Mouse (Mus musculus) erythroblast, adult 5-6 weeks (primary cell): ENCODE results near the gene Gpr135. TPM values are rescaled to one million over a fixed set of nuclear protein-coding genes. Genes with fewer than 3 reads are reported as not detected.

Source experiments
- ATAC-seq: replicated peaks from 2 replicates; pipeline ENCODE4 v1.8.0; 2016; ENCODE audit warnings: moderate number of reproducible peaks, mild to moderate bottlenecking, moderate TSS enrichment, inconsistent platforms; ENCODE audit not compliant: poor library complexity, low FRiP score, severe bottlenecking
- total RNA-seq, 2 experiments: library from RNA; stranded (forward) in 1 of 2; stranded (reverse) in 1 of 2; fragments of 150-400 nt in 1 of 2; fragments of 200-764, 138-1000 nt in 1 of 2; gene quantifications; 2 replicates each; pipeline versions ENCODE4 v1.2.3 to v1.2.4; 2015 to 2017; ENCODE audit warnings: low replicate concordance in 2 of 2

The Gpr135 gene
- total RNA-seq (2015; ENCODE audit: low replicate concordance) (not detected in 2 replicates), total RNA-seq (2017; ENCODE audit: low replicate concordance) (not detected in 2 replicates)

DNA sequence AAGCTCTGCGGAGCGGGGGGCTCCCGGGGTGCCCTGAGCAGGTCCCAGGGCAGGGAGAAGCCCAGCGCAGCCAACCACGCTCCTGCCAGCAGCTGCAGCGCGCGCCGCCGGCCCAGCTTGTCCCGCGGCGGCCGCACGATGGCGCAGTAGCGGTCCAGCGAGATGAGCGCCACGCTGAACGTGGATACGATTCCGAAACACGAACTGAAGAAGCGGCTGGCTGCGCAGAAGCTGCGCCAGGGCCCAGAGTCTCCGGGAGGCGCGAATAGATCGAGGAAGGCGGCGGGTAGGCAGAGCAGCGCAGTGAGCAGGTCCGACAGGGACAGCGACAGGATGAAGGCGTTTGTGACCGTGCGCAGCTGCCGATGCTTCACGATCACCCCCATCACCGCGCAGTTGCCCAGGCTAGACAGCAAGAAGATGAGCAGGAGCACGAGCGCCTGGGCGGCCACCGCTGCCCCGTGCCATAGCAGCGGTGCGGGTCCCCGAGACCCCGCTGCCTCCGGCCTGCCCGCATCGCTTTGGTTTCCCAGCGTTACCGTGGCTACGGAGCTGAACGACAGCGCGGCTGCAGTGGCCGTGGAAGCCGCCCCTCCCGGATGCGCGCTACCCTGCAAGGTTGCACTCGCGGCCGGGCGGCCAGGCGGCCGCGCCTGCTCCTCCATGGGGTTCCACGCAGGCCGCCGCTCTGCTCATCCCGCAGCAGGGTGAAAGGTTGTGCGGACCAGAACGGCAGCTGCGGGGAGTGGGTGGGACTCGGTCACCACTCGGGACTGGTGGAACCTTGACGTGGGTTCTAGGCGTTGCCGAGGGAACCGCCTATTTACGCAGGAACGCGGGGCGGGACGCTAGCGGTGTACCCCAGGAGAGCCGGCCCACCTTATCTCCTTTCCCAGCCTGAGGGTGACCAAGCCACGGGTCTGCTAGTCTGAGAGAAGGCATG is at the start of gene Gpr135:
Gpr135 (minus strand) TSS at position 799 of the 943 bp plus-strand sequence.
- ATAC-seq: no peak

GRCm38 (mm10) chr12:72115686-72116345 is 44.9 kb upstream of the Gpr135 start:
- ATAC-seq: no peak

- no peak for ATAC-seq
Measured at GRCm38 (mm10) chr12:72115126-72115525, 44.2 kb upstream of the Gpr135 start.

GRCm38 (mm10) chr12:72104525-72105281 is 33.8 kb upstream of the Gpr135 start:
- ATAC-seq: no peak

DNA sequence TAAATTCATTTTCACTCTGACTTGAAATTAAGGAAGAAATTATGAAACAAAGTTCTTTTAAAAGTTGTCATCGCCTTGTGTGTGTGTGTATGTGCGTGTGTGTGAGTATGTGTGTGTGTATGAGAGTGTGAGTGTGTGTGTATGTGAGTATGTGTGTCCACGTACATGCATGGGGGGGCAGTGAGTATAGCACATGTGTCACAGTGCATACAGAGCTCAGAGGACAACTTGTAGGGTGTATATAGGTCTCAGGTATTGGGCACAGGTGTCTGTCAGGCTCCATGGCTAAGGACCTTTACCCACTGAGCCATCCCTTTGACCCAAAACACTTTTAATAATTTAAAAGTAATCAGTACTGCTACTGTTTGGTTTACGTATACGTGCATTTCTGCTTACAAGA is 33.1 kb upstream of the Gpr135 start:
- ATAC-seq: no peak

DNA sequence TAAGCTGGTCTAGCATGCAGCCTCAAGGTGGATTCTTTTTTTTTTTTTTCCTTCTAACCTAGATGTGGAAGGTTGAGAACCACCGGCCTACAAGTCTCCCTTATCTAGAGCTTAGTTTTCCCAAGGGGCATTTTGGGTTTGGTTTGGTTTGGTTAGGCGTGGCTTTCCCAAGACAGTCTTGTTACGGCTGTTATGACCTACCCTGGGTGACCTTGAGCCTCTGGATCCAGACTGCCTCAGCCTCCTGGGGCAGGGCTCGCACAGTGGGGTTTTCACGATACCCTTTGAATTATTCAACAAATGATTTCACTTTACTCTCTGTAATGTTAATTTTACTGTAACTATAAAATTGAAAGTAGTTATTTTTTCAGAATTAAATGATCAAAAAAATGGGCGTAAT is 31.9 kb upstream of the Gpr135 start:
- ATAC-seq: no peak

- ATAC-seq: no peak
Measured at GRCm38 (mm10) chr12:72096966-72097365, 26.0 kb upstream of the Gpr135 start.

GRCm38 (mm10) chr12:72089802-72090201 is 18.9 kb upstream of the Gpr135 start:
- no peak for ATAC-seq

DNA sequence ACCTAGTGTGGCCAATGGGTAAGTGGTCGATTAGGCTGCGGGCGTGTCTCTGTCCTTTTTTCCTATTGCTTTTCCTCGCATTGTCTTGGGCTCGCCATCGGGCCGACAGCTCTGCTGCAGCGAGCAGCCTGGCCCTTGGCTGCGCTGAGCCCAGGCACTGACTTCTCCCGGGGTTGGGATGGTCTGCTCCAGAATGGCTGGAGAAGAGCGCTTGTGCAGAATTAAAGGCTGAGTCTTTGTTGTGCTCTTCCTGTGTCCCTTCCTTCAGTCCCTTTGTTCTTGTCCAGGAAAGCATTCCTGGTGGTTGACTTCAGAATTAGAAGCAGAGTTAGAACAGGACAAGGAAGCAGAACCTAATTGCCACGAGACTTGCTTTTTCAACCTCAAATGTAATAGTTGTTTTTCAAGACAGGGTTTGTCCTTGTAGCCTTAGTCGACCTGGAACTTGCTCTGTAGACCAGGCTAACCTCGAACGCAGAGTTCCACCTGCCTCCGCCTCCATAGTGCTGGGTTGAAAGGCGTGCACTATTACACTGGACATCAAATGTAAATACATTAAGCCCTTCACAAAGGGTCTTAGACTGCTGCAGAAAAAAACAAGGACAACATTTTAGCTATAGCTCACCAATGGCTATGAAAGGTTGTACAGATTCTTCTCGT is 15.4 kb upstream of the Gpr135 start:
- ATAC-seq: peak; percentile 50

GRCm38 (mm10) chr12:72085329-72086165 is 14.6 kb upstream of the Gpr135 start, which contains the start of the genes L3hypdh and Jkamp:
Gene L3hypdh, minus strand, starts transcription at chr12:72085439.
Gene Jkamp, plus strand, starts transcription at chr12:72085589.
- peak; percentile 91 for ATAC-seq

DNA sequence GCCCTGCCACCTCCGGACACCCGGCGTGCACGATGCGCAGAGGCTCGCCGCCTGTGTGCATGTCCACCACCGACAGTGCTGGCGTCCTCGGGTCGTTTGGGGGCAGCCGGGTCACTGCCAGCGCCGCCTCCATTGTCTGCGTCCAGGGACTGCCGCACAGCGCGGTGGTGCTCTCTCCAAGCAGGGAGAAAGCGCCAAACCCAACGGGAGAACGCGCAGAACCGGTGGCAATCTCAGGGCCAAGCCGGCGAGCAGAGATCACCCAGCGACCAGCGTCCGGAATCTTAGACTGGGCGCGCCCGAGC is 14.1 kb upstream of the Gpr135 start:
- ATAC-seq: peak; percentile 7; the same call in 1 of the 2 replicates

- no peak for ATAC-seq
Measured at GRCm38 (mm10) chr12:72084261-72085023, 13.5 kb upstream of the Gpr135 start.

GRCm38 (mm10) chr12:72083265-72083664 is 12.3 kb upstream of the Gpr135 start:
- no peak for ATAC-seq

DNA sequence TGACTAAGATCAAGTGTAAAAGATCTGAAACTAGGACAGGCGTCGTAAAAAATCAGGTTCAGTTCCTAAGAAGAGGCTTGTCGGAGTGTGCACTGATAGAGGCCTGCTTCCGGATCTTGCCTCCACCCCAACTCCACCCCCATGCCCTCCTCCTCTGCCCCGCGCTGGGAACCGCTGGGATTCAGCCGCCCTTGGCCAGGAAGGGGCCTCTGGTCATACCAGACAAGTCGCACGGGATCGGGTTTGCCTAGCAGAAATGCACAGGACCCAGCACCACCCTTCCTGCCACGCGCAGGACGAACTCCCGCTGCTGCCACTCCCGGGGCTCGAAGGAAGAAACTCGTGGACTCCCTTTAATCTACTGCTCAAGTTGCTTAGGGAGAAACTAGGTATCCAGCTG is 11.4 kb upstream of the Gpr135 start:
- no peak for ATAC-seq

DNA sequence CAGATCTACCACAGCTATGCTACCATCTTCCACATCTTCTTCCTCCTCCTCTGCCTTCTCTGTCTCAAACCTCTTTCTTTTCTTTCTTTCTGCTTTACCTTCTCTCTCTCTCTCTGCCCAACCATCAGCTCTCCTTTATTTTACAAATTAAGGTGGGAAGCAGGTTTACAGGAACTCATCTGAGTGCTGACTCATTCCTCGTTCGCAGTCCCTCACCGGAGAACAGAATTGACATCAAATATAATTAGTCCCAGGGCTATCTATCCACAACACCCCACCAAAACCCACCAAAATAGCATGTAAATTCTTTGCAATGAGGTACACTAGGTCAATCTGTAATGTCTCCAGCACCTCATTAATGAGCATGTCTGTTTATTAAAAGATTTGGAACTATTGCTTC is 11.0 kb upstream of the Gpr135 start:
- no peak for ATAC-seq

DNA sequence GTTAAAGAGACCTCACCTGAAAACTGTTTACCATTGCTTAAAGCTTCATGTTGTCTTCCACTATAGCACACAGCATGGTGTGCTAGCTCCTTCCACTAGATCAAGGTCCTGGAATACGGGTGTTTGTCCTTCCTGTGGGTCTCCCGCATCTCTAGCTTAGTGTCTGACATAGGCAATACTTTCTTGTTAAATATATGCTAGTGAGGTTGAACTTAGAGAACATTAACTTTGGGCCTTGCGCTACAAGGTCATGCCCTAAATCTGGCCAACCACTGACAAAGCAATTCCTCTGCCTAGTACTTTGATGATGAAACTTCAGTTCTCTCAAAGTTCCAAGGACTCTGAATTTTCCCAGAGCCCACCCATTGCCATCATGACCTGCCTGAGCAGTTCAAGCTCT is 7.3 kb upstream of the Gpr135 start:
- no peak for ATAC-seq

DNA sequence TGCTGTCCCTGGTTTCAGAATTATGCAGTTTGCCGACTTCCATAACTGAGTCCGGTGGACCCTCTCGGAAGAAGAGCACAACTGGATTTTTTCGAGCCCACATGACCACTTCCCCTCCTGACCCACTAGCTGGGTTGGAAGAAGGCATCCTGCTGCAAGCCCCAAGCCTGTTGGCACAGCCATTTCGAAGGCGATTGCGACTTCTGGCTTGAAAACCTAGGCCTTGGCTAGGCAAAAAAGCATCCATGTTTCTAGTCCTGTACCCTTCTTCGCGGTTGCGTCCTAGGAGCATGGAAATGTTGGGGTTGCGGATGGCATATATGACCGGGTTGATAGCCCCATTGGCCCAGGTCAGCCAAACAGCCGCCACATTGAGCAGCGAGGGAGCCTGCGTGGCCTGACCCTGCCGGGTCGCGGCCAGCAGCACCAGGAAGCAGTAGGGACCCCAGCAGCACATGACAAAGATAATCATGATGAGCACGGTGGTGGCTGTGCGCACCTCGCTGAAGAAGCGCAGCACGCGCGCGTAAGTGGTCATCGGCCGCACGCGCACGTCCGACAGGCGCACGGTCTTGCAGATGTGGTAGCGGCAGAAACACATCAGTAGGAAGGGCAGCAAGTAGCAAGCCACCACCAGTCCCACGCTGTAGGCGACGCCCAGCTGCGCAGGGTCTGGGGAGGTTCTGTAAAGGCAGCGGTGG is 1.1 kb downstream of the Gpr135 start:
- ATAC-seq: no peak

DNA sequence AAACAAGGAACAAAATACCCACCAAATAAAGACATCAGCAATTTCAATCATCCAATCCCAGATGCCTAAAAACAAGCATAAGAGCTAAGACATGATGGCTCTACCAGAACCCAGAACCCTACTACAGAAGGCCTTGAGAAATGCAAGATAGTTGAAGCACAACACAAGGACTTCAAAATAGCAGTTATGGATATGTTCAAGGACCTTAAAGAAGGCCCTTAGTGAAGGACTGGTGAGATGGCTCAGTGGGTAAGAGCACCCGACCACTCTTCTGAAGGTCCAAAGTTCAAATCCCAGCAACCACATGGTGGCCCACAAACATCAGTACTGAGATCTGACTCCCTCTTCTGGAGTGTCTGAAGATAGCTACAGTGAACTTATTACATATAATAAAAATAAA is 13.1 kb downstream of the Gpr135 start:
- ATAC-seq: no peak
